In the genomic region with DNA sequence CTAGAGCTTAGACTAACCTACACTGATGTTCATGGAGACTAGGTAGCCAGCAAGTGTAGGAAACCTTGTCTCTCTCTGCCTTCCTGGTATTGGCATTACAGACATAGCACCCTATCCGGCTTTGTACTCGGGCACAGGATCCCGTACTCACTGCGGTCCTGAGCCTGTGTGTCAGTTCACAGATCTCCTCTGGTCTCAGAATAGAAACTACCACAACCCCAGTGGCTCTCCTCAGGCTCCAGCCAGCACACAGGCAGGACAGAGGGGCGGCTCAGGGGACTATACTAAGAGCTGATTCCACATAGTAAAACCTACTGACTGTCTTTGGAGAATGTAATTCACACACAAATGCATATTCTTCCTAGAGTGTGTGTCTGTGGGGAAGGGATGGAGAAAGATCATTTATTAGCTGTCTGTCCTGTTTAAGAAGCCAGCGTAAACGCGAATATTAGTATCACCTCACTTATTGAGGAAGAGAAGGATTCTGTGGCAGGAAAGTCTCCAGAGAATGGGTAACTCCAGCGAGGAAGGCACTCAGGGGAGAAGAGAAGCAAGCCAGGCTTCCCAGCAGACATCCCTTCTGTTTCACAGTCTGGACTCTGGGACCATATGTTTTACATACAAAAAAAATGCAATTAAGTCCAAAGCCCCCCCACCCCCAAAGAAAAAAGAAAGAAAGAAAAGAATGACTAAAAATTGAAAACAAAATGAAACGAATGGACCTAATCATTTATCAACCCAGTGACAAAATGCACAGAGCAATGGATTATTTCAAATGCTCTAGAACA, we compare ENCODE assay signal across 14 mouse cellular contexts.
"Had no signal": no experiment of that assay in that cellular context is flagged by ENCODE, and none has a peak within 500 bp of the region (broad histone marks: within the 10 kb centered on the region; RNA-seq: fewer than 3 reads in every experiment).

No protein-coding gene starts in this region.

- H3K4me3 ChIP-seq: limb, embryonic 15.5 days; liver, embryonic 12.5 days; neural tube, embryonic 13.5 days had no signal

- H3K9ac ChIP-seq: limb, embryonic 15.5 days; liver, embryonic 12.5 days; lung, embryonic 14.5 days; neural tube, embryonic 13.5 days had no signal

- H3K9me3 ChIP-seq: limb, embryonic 15.5 days; liver, embryonic 12.5 days; neural tube, embryonic 13.5 days had no signal

- H3K4me2 ChIP-seq: limb, embryonic 15.5 days; liver, embryonic 12.5 days; lung, embryonic 14.5 days; midbrain, embryonic 11.5 days; neural tube, embryonic 13.5 days had no signal

- H3K27me3 ChIP-seq: limb, embryonic 15.5 days; liver, embryonic 12.5 days; neural tube, embryonic 13.5 days had no signal

- ATAC-seq: liver, embryonic 12.5 days; midbrain, embryonic 16.5 days had no signal

- H3K4me1 ChIP-seq: liver, embryonic 12.5 days had no signal

- H3K36me3 ChIP-seq: limb, embryonic 15.5 days; neural tube, embryonic 13.5 days had no signal

- DNase-seq: kidney, postnatal 25 days; lung, embryonic 14.5 days; lung, postnatal 10 days; lung, postnatal 4 days; retina, postnatal 1 day; right cerebral cortex, postnatal 4 days; spleen, adult 18-20 months; thymus, adult 18-20 months; thymus, postnatal 14 days had no signal

- H3K27ac ChIP-seq: limb, embryonic 15.5 days; liver, embryonic 12.5 days; neural tube, embryonic 13.5 days had no signal
